Mouse (Mus musculus) retina, embryonic 14.5 days (tissue): ENCODE data around the gene Nek1.
A peak's percentile ranks its signal among the peaks of the same experiment; 100 is the strongest.

Source experiments
- DNase-seq: peaks from one replicate; pipeline ENCODE4 v3.0.0-alpha.2; 2015; ENCODE audit warnings: low spot score

Gene Nek1

DNA sequence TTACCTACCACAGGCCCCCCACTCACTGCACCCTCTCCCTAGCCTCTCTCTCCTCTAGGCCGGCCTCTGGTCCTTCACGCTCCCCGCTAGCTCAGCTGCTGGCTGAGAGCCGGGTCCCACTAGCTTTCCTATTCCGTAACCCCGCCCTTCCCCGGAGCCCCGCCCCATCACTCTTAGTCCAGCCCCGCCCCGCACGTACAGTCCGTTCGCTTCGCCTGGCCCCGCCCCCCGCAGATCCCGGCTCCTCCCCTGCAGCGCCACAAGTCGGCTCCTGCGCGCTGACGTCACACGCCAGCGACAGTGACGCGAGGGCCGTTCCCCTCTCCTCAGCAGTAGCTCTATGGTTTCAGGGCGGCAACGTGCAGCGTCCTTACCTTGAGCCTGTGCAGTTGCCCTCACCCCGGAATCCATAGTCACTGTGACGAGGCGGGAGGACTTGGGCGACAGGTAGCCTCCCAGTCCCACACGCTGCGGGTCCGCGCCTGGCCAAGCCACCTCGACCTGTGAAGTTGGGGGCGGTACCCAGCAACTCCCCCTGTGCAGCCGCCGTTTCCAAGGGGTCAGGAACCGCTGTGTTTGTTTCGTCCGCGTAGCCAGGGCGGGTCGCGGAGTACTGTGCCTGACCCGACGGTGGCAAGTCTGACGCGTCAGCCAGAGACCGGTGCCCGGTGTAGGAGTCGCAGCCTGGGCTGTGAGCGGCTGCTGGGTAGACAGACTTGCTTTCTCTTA lies at the start of gene Nek1:
Gene Nek1 (plus strand): TSS at position 286 of the 729 bp plus-strand sequence.
- peak; percentile 98 for DNase-seq

GRCm38 (mm10) chr8:60947503-60947902 lies 45.5 kb upstream of the Nek1 start:
- DNase-seq: no peak

- DNase-seq: no peak
These were observed 43.1 kb upstream of the Nek1 start for GRCm38 (mm10) chr8:60949859-60950258.

DNA sequence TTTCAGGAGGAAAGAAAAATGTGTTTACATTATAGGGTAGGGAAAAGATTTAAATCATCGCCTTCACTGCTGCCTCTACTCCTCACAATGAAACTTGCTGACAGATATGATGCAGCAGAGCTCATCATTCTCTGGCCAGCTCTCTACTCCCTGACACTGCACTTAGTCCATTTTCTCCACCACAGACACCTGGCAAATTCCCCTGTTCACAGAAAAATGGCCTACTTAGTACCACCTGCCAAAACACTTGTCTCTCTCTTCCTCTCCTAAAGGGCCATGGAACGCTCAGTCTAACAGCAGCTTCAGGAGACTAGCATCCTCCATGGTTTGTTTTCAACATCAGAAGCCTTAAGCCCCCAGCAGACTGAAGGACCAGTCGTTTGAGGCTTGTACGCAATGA lies 41.7 kb upstream of the Nek1 start:
- no peak for DNase-seq

- no peak for DNase-seq
These were observed 41.2 kb upstream of the Nek1 start for GRCm38 (mm10) chr8:60951757-60952156.

DNA sequence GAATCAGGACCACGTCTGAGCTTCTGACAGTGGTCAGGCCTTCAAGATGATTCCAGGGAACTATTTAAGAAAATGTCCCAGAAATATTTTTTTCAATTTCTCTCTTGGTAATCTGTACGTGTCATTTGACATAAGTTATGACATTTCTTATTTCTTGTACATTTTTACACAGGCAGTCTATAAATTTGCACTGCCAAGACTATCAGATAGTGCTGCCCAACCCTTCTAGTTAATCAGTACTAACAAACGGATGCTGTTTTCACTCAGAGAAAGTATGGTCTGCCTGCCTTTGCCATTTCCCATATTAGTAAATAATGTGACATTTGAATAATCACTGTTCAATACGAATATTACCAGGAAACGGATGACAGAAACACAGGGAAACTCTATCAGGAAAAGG lies 40.2 kb upstream of the Nek1 start:
- no peak for DNase-seq

DNA sequence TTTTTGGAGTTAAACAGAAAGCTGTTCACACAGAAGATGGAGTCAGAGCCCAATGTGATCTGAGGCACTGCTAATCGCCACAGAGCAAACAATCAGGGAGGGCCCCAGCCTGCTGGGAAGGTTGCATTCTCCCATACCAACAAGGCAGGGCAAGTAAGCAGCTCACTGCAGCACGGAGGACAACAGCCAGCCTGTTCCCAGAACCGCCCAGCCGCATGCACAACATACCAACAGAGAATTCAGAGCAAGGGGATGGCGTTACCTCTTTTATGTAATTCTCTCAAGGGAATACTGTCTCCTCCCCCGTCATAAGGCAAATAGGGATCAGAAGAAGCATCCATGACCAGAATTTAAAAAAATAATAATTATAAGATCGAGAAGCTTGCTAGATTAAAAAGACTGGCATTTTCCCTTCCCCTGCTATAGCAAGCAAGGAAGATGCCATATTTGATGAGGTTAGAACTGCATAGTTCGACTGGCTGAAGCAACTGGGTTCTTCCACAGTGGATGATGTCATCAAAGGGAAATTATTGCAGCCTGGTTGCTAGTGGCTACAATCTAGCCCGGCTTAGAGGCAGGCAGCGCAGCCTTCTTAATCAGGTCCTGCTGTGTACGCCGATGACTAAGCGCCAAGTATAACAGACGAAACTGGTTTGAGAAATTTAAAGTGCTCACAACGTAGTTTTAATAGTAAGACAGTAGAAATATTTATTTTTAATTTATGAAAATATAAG lies 38.5 kb upstream of the Nek1 start:
- peak; percentile 92 for DNase-seq

GRCm38 (mm10) chr8:60956847-60957246 lies 36.1 kb upstream of the Nek1 start:
- no peak for DNase-seq

DNA sequence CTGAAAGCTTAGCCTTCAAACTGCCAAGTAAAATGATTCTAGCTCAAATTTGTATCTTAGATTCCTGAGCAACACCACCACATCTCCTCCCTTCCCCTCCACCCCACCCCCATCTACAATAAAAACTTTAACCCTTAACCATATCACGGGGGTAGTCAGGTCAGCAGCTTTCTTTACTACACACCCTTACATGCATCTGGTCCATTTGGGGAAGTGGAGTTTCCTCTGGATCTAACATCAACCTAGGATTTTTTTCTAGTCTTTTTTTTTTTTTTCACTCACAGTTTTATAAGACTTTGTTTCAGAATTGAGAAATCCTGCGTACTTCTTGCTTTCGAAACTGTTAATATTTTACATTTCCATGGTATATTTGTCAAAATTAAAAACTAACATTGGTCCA lies 30.2 kb upstream of the Nek1 start:
- DNase-seq: no peak

DNA sequence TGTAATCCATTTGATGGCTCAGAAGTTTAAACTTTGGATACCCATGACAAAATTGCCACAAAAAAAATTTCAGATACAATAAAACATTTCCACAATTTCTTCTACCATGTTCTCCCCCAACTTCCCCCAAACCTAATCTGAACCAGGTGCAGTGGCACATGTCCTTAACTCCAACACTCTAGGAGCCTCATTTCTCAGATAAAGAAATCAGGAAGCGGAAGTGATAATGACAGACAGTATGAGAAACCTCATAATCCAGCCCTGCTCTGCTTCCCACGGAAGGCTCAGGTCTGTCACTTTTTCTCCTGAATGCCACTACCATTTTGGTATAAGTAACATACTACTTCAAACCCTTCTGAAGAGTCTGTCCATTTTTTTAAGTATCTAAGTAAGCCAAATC lies 29.1 kb upstream of the Nek1 start:
- DNase-seq: peak; percentile 26

DNA sequence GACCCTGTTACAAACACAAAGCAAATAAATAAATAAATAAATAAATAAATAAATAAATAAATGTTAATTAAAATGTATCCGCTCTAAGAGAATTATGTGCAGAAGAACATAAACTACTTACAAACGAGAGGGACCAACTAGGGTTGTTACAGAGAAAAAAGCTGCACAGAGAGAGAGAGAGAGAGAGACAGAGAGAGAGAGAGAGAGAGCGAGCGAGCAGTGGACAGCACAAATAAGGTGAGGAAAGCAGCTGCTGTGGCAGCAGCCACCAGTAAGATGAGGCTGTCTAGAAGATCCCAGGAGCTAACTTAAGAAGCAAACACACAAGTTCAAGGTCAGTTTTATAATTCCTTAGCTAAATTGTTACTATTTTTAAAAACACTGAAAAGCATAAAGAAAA lies 28.5 kb upstream of the Nek1 start:
- no peak for DNase-seq

DNA sequence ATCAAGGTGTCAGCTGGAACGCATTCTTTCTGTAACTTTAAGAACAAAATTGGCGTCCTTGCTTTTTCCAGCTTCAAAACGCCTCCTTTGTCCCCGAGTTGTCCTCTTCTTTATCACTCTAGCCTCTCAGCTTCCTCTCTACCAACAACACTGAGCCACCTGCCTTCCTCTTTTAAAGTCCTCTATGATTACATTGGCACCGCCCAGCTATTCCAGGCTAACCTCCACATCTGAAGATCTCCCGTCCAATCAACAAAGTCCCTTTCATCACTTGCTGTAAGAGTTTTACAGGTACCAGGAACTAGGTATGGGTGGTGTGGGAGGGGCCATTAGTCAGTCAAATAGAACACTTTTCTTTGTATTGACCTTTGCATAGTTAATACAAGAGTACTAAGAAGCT lies 27.7 kb upstream of the Nek1 start:
- DNase-seq: no peak

- no peak for DNase-seq
These were observed 27.3 kb upstream of the Nek1 start for GRCm38 (mm10) chr8:60965741-60966140.

DNA sequence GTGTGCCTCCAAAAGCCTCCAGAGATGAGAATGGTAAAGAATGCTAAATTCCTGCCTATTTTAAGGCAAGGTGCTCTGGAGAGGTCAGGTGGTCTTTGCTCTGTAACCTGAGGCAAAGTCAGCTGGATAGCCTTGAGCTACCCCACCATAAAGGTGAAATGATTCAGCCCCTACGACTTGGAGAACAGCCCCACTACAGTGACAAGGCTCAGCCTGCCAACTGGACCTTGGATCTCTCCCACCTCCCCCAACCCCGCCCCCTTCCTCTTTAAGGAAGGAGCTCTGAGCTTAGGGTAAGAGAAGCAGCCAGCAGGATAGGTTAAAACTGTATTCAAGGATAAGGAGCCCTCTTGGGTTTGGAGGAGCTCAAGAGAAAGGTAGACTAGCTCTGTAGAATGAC lies 23.9 kb upstream of the Nek1 start:
- DNase-seq: no peak

DNA sequence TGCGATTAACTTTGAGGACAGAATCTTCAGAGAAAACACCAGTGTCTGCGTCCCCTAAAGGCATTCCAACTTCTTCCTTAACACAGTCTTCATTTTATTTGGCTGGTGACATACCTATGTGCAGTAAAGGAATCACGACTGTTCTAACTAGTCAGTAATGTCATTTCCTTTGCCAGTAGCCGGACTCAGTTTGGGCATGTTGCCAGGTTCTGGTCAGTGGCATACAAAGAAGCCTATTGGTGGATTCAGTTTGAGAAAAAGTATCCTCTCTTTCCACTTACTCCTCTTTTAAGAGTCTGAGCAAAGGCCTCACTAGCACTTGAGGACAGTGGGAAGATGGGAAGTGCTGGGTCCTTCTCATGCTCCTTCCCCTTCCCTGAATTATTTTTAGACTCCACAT lies 21.2 kb upstream of the Nek1 start:
- no peak for DNase-seq

DNA sequence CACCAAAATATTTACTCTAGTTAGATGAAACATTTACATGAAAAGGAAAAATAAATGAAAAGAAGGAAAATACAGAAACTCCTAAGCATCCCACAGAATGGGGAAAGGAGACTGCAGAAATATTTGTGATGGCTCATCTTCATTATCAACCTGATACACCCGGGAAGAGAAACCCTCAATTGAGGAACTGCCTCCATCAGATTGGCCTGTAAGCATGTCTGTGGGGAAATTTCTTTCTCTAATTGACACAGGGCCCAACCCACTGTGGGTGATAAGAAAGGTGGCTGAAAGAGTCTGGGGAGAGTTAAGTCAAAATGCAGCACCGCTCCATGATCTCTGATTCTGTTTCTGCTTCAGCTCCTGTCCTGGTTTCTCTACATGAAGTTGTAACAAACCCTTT lies 19.5 kb upstream of the Nek1 start:
- DNase-seq: no peak

DNA sequence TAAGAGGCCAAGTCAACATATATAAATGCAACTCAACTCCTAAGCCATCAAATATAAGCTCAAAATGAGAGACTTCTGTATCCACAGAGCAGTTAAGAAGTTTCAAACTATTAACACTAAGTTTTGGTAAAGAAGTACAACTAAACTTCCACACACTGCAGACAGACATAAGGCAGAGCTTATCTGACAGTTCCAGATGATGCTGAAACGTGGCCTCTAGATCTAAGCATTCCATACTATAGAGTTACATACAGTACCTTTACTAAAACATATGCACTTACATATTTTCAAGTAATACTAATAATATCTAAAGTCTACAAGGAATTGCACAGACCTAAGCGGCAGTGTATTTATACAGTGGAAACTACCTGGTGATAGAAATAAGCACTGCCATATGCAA lies 18.2 kb upstream of the Nek1 start:
- DNase-seq: no peak

DNA sequence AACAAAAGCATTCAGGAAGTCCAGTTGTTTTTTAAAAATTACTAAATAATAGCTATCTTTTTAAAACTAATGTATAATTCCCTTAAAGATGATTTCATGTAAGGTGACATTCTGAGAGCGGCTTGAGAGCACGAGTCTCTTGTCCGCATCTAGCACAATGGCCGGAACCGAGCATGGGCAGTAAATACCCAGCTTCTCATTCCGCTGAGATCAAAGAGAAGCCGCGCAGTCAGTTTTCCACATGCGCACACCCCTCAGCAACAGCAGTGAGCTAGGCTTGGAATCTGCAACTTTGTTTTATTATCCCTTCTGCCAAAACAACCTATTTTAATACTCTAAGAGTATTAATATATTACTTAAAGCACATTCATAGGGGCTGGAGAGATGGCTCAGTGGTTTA lies 16.2 kb upstream of the Nek1 start:
- DNase-seq: no peak

DNA sequence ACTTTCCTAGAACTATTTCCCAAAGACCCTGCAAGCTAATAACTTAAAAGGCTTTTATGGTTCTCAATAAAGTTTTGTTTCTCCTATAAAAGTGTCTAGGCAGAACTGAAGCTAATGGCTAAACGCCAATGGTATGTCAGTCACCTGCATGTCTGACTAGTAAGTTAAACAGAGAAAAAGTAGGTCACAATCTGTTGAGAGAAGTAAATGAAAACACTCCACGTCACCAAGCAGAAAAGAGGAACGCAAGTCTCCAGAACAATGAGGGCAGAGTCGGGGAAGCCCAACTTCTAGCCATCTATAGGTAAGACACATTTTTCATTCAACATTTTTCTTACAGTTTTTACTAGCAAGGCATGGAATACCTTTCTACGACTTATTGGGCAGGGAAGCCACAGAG lies 14.5 kb upstream of the Nek1 start:
- DNase-seq: no peak

- no peak for DNase-seq
These were observed 11.6 kb upstream of the Nek1 start for GRCm38 (mm10) chr8:60981388-60981787.

- DNase-seq: peak; percentile 97
These were observed 10.0 kb upstream of the Nek1 start, which contains the start of gene Clcn3 for GRCm38 (mm10) chr8:60982701-60983687. Gene Clcn3, minus strand, starts transcription at chr8:60983300.

GRCm38 (mm10) chr8:60983688-60984079 lies 9.3 kb upstream of the Nek1 start:
- peak; percentile 62 for DNase-seq
